Mouse (Mus musculus) kidney, embryonic 16.5 days (tissue): ENCODE data around the gene Zfp423. TPM values are rescaled to one million over a fixed set of nuclear protein-coding genes. Genes with fewer than 3 reads are reported as not detected.
"Not testable (repeated sequence)": the region's sequence is repeated elsewhere in the genome, so short reads cannot be mapped to it uniquely, and the experiment has no call there.

ENCODE experiments used
- ATAC-seq: fragments of 200-750 bp; cut with Nextera tagmentation; 2 replicates; pipeline ENCODE4 v1.8.0; 2017; ENCODE audit warnings: moderate TSS enrichment; ENCODE audit not compliant: low FRiP score, low TSS enrichment
- H3K27ac ChIP-seq: fragments of 300-500 bp; sonication (generic); 2 replicates; pipeline ENCODE4 v1.5.1; 2014; ENCODE audit warnings: low read length
- H3K27me3 ChIP-seq: fragments of 300-500 bp; sonication (generic); 2 replicates; pipeline ENCODE4 v1.6.1; 2014; ENCODE audit warnings: low read length, control low read depth, mixed read lengths; ENCODE audit not compliant: insufficient read depth
- H3K36me3 ChIP-seq: fragments of 300-500 bp; sonication (generic); 2 replicates; pipeline ENCODE4 v1.6.1; 2014; ENCODE audit warnings: low read length, control low read depth, mixed read lengths; ENCODE audit not compliant: insufficient read depth
- H3K4me1 ChIP-seq: fragments of 300-500 bp; sonication (generic); 2 replicates; pipeline ENCODE4 v1.6.1; 2014; ENCODE audit warnings: low read length, control low read depth, mixed read lengths; ENCODE audit not compliant: insufficient read depth
- H3K4me2 ChIP-seq: fragments of 300-500 bp; sonication (generic); replicated peaks from 2 replicates; pipeline ENCODE4 v1.6.1; 2014; ENCODE audit warnings: low read depth, low read length
- H3K4me3 ChIP-seq: fragments of 300-500 bp; sonication (generic); 2 replicates; pipeline ENCODE4 v1.5.1; 2014; ENCODE audit warnings: mild to moderate bottlenecking, low read length
- H3K9ac ChIP-seq: fragments of 300-500 bp; sonication (generic); replicated peaks from 2 replicates; pipeline ENCODE4 v1.6.1; 2014; ENCODE audit warnings: low read length
- H3K9me3 ChIP-seq: fragments of 300-500 bp; sonication (generic); 2 replicates; pipeline ENCODE4 v1.6.1; 2016; ENCODE audit warnings: low read length, control low read depth
- WGBS: fragments of 180-500 bp; shearing (Covaris S2); extraction: QIAGEN DNeasy Blood & Tissue Kit; methylation state at CpG from one replicate; pipeline ENCODE4 v1.1.7; 2014; 5-methylcytosine and 5-hydroxymethylcytosine counted together
- polyA plus RNA-seq: library from polyadenylated mRNA; unstranded; fragments of >200 nt; fragmentation: Nextera tagmentation; extraction: Ambion mirVana; gene quantifications from 2 replicates; pipeline ENCODE4 v1.2.1, GENCODE M21; 2015

Zfp423 gene
- polyA plus RNA-seq, 1 experiment from 2014 or later = 11.4 TPM

GRCm38 (mm10) chr8:87851871-87852270 is 107.5 kb downstream of the Zfp423 start:
- Histone ChIP-seq H3K4me1 (no peaks in the 10 kb centered on the region), H3K9me3 (no peaks in the 10 kb centered on the region), H3K36me3 (no peaks in the 10 kb centered on the region), H3K9ac (no peak overlapping the region), H3K27ac (no peak overlapping the region), H3K27me3 (no peaks in the 10 kb centered on the region), H3K4me3 (no peak overlapping the region), H3K4me2 (no peak overlapping the region)
- ATAC-seq = no peak
- WGBS = 32% methylated on average over 3 of the region's 3 CpGs

- Histone ChIP-seq H3K4me2 (no peak overlapping the region), H3K36me3 (no peaks in the 10 kb centered on the region), H3K4me1 (no peaks in the 10 kb centered on the region), H3K27ac (no peak overlapping the region), H3K27me3 (no peaks in the 10 kb centered on the region), H3K4me3 (no peak overlapping the region), H3K9ac (no peak overlapping the region), H3K9me3 (no peaks in the 10 kb centered on the region)
- 52% methylated on average over 5 of the region's 5 CpGs for WGBS
- ATAC-seq = no peak
Observed at GRCm38 (mm10) chr8:87851380-87851779, 108.0 kb downstream of the Zfp423 start.

- ATAC-seq = no peak
- no peak overlapping the region for H3K4me3 ChIP-seq
- WGBS = 86% methylated on average over 5 of the region's 5 CpGs
Observed at GRCm38 (mm10) chr8:87848836-87849235, 110.6 kb downstream of the Zfp423 start.

GRCm38 (mm10) chr8:87847796-87848195 is 111.6 kb downstream of the Zfp423 start:
- no peak overlapping the region for H3K9ac ChIP-seq
- no peak for ATAC-seq
- no peaks in the 10 kb centered on the region for H3K27me3 ChIP-seq
- no peaks in the 10 kb centered on the region for H3K9me3 ChIP-seq
- no peak overlapping the region for H3K4me2 ChIP-seq
- H3K4me3 ChIP-seq = no peak overlapping the region
- no peak overlapping the region for H3K27ac ChIP-seq
- no peaks in the 10 kb centered on the region for H3K36me3 ChIP-seq
- WGBS = 78% methylated on average over 6 of the region's 6 CpGs
- no peaks in the 10 kb centered on the region for H3K4me1 ChIP-seq

More at GRCm38 (mm10) chr8:87848836-87849235, 110.6 kb downstream of the Zfp423 start:
- Histone ChIP-seq H3K9me3 (no peaks in the 10 kb centered on the region), H3K27ac (no peak overlapping the region), H3K4me1 (no peaks in the 10 kb centered on the region), H3K9ac (no peak overlapping the region), H3K36me3 (no peaks in the 10 kb centered on the region), H3K27me3 (no peaks in the 10 kb centered on the region), H3K4me2 (no peak overlapping the region)

- H3K9me3 ChIP-seq, H3K4me2 ChIP-seq, ATAC-seq, H3K27me3 ChIP-seq, H3K9ac ChIP-seq, H3K4me3 ChIP-seq, H3K27ac ChIP-seq, H3K36me3 ChIP-seq: not testable (repeated sequence)
- 79% methylated on average over 11 of the region's 11 CpGs for WGBS
- peaks cover 16% of the 10 kb centered on the region for H3K4me1 ChIP-seq
Observed at GRCm38 (mm10) chr8:87842096-87842495, 117.3 kb downstream of the Zfp423 start.

GRCm38 (mm10) chr8:87837266-87837665 is 122.1 kb downstream of the Zfp423 start:
- no peak for ATAC-seq
- Histone ChIP-seq H3K4me1 (peaks cover 60% of the 10 kb centered on the region), H3K9ac (peak overlapping the region; percentile 32; the same call in 1 of the 2 replicates)

GRCm38 (mm10) chr8:87836866-87837265 is 122.5 kb downstream of the Zfp423 start:
- WGBS = 16% methylated on average over 16 of the region's 16 CpGs
- peaks cover 64% of the 10 kb centered on the region for H3K4me1 ChIP-seq
- no peaks in the 10 kb centered on the region for H3K36me3 ChIP-seq
- no peaks in the 10 kb centered on the region for H3K9me3 ChIP-seq
- H3K4me2 ChIP-seq = peak overlapping the region; percentile 30
- H3K9ac ChIP-seq = peak overlapping the region; percentile 32; the same call in 1 of the 2 replicates
- no peak overlapping the region; the same call in 1 of the 2 replicates for H3K4me3 ChIP-seq
- H3K27me3 ChIP-seq = no peaks in the 10 kb centered on the region
- H3K27ac ChIP-seq = peak overlapping the region; percentile 45; the same call in 1 of the 2 replicates
- ATAC-seq = peak; percentile 74

More at GRCm38 (mm10) chr8:87837266-87837665, 122.1 kb downstream of the Zfp423 start:
- Histone ChIP-seq H3K27me3 (no peaks in the 10 kb centered on the region), H3K4me2 (peak overlapping the region; percentile 30), H3K9me3 (no peaks in the 10 kb centered on the region), H3K36me3 (no peaks in the 10 kb centered on the region), H3K27ac (peak overlapping the region; percentile 45; the same call in 1 of the 2 replicates), H3K4me3 (no peak overlapping the region)
- 20% methylated on average over 6 of the region's 6 CpGs for WGBS

GRCm38 (mm10) chr8:87835924-87836323 is 123.5 kb downstream of the Zfp423 start:
- no peak overlapping the region for H3K4me3 ChIP-seq
- H3K4me1 ChIP-seq = peaks cover 69% of the 10 kb centered on the region
- H3K27me3 ChIP-seq = no peaks in the 10 kb centered on the region
- 32% methylated on average over 7 of the region's 7 CpGs for WGBS
- H3K9me3 ChIP-seq = no peaks in the 10 kb centered on the region
- H3K27ac ChIP-seq = peak overlapping the region; percentile 63
- peak overlapping the region; percentile 32 for H3K4me2 ChIP-seq
- H3K36me3 ChIP-seq = no peaks in the 10 kb centered on the region
- no peak overlapping the region for H3K9ac ChIP-seq
- no peak for ATAC-seq

- Histone ChIP-seq H3K4me2 (peak overlapping the region; percentile 32), H3K9ac (peak overlapping the region; percentile 46; the same call in 1 of the 2 replicates), H3K4me3 (peak overlapping the region; percentile 9; the same call in 1 of the 2 replicates), H3K27ac (peak overlapping the region; percentile 63), H3K27me3 (no peaks in the 10 kb centered on the region), H3K36me3 (no peaks in the 10 kb centered on the region), H3K9me3 (no peaks in the 10 kb centered on the region), H3K4me1 (peaks cover 74% of the 10 kb centered on the region)
- 8% methylated on average over 11 of the region's 11 CpGs for WGBS
- peak; percentile 5; the same call in 1 of the 2 replicates for ATAC-seq
Observed at GRCm38 (mm10) chr8:87835411-87835821, 124.0 kb downstream of the Zfp423 start.

GRCm38 (mm10) chr8:87834656-87835055 is 124.7 kb downstream of the Zfp423 start:
- Histone ChIP-seq H3K36me3 (no peaks in the 10 kb centered on the region), H3K9me3 (no peaks in the 10 kb centered on the region), H3K4me3 (no peak overlapping the region), H3K27ac (no peak overlapping the region), H3K27me3 (no peaks in the 10 kb centered on the region), H3K9ac (no peak overlapping the region), H3K4me1 (peaks cover 76% of the 10 kb centered on the region), H3K4me2 (no peak overlapping the region)
- WGBS = 30% methylated on average over 5 of the region's 5 CpGs
- ATAC-seq = no peak
